Mouse (Mus musculus) ES-E14 (cell line): ENCODE results near the gene Tigd4.

ENCODE experiments used
- CHD2 ChIP-seq: IDR thresholded peaks from 2 replicates; pipeline ENCODE4 v1.6.1; 2014; ENCODE audit warnings: mild to moderate bottlenecking, low read depth, low read length, inconsistent platforms
- HCFC1 ChIP-seq: IDR thresholded peaks from 2 replicates; pipeline ENCODE4 v1.6.1; 2012; ENCODE audit warnings: low read length, inconsistent platforms, borderline replicate concordance; ENCODE audit not compliant: insufficient read depth
- MAFK ChIP-seq: IDR thresholded peaks from 2 replicates; pipeline ENCODE4 v1.6.1; 2014; ENCODE audit warnings: mild to moderate bottlenecking, low read depth, low read length, inconsistent platforms; ENCODE audit not compliant: insufficient read depth
- ZC3H11A ChIP-seq: IDR thresholded peaks from 2 replicates; pipeline ENCODE4 v1.6.1; 2012; ENCODE audit warnings: low read depth, mild to moderate bottlenecking, inconsistent platforms, low read length, borderline replicate concordance
- ZNF384 ChIP-seq: IDR thresholded peaks from 2 replicates; pipeline ENCODE4 v1.6.1; 2012; ENCODE audit warnings: low read depth, low read length, inconsistent platforms

- TF ChIP-seq MAFK (no peak), ZC3H11A (no peak), ZNF384 (no peak), HCFC1 (no peak), CHD2 (no peak)
Observed at GRCm38 (mm10) chr3:84558301-84558700, 35.1 kb upstream of the Tigd4 start.
